Mouse (Mus musculus): ENCODE measurements around the gene Ptgdr2.

- TF ChIP-seq CTCF (IDR thresholded peaks at IDR 0.05) (no peak), EP300 (IDR thresholded peaks at IDR 0.05; ENCODE audit: insufficient read depth, low read depth, low read length) (no peak)
These were observed 10.8 kb upstream of the Ptgdr2 start for GRCm38 (mm10) chr19:10926123-10926621.
